Mouse (Mus musculus) retina, postnatal 1 day (tissue): ENCODE measurements around the gene Clec2g.
"Not testable (repeated sequence)": the region's sequence is repeated elsewhere in the genome, so short reads cannot be mapped to it uniquely, and the experiment has no call there.

Experiments used
- DNase-seq: peaks from one replicate; pipeline ENCODE4 v3.0.0-alpha.2; 2012

Clec2g gene

DNA sequence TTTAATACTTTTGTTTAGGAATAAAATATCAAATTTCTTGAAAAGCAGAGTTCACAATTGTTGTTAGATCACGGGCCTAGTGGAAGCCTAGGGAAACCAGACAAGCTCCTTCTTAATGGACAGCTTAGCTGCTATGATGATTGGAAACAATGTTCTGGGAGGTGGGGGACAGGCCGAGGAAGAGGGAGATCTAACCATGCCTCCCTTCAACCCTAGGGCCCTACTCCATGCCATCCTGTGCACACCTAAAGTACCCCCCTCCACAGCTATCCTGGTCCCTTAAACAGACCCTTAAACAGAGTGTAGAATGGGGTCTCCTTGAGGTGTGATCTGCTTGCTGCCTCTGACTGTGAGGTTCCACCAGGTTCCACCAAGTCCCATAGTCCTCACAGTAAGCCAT is 38.0 kb downstream of the Clec2g start:
- DNase-seq = no peak

DNA sequence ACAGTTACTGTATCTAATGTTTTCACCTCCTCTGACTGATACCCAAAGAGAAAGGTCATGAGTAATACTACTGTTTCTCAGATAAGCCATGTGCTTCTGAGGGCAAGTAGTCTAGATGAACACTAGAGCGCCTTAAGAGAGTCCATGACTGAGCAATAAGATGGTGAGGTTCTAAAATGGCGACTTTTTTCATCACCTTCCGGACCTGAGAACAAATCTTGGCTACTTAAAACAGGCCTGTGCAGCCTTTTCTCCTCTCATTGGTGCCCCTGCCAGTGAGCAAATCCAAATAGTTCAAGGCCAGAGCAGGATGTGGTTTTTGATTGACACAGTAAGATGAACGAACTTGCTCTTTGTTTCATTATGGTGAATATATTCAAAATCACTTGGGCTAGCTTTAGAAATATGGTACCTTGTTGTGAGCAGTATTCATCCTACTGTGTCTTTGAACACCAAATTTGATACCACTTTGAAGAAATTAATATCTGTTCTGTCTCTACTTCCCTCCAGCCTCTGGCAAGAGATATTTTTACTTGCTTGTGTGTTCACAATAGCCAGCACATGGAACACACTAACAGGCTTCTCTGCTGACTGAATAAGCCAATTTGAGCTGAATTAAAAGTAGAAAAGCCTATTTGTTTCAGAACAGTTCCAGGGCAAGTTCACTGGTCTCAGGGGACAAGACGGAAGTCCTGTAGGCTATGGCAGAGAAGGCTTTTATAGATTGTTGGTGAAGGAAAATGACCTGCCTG is 38.7 kb downstream of the Clec2g start:
- no peak for DNase-seq

DNA sequence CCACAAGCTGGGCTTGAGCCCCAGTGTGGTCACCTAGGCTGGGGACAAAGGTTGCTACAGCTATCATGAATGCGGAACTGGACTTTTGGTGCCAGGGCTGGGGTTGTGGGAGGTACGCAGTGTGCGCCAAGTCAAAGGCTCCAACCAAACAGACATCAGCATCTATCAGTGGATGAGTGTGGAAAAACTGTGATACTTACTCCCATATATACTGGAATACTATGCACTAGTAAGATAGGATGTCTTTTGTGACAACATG is 39.2 kb downstream of the Clec2g start:
- DNase-seq = no peak

- not testable (repeated sequence) for DNase-seq
These were observed 40.7 kb downstream of the Clec2g start for GRCm38 (mm10) chr6:128974850-128975249.

DNA sequence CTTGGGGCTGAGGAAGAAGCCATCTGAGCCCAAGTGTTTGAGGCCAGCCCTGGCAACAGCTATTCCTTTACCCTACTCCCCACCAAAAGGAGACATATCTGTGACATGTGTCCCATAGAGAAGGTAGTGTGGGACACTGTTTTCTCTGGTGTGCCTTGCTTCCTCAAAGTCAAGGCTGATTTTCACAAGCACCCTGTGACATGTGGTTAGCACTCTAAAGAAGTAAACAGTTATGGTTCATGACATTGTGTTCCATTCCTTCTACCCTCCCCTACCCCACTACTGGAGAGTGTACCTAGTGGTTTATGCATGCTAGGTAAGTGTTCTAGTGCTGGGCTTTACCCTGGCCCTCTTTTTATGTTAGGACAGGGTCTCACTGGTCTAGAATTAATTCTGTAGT is 42.0 kb downstream of the Clec2g start:
- no peak for DNase-seq

DNA sequence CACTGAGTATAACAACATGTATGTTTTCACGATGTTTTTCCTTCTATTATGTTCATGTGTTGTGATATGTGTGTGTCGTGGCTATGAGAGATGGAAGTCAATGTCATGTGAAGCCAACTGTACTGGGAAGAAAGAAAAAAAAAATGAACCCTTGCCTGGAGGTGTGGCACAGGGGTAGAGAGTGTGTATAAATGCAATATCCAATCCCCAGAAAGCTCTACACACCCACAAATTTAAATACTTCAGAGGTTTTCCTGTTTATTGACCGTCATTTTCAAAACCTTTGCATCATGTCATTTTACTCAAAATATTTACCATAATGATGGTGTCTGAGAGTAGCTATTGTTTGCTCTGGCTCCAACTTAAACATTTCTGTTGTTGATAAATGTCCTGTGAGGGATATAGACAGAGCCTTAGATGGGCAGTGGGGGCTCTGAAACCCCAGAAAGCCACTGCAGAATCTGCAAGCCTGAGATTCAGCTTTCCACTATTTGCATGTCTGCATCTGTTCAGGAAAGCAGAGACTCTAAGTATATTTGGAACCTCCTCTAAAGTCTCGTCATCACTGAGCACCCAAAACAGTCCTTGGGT is 47.9 kb downstream of the Clec2g start:
- not testable (repeated sequence) for DNase-seq

DNA sequence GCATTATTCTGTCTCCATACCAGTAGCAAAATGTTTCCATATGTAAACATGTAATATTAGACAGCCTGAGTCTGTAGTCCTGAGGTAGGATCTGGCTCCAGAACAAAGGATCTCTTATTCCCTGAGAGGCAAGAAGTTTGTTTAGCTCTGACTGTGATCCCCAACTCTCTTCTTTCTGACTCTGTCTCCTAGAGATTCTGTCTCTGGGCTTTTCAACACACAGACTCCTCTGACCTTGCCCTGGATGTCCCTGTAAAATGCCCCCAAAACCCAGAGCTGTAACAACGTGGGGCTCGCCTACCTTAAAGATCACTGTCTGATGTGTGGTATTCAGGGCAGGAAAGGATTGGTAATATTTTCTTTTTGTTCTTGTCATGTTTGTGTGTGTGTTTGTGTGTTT is 58.2 kb downstream of the Clec2g start:
- no peak for DNase-seq

- peak; percentile 92 for DNase-seq
These were observed 58.6 kb downstream of the Clec2g start for GRCm38 (mm10) chr6:128992753-128993152.

GRCm38 (mm10) chr6:128993221-128993620 is 59.0 kb downstream of the Clec2g start:
- no peak for DNase-seq

- DNase-seq = no peak
These were observed 60.2 kb downstream of the Clec2g start for GRCm38 (mm10) chr6:128994336-128994735.

DNA sequence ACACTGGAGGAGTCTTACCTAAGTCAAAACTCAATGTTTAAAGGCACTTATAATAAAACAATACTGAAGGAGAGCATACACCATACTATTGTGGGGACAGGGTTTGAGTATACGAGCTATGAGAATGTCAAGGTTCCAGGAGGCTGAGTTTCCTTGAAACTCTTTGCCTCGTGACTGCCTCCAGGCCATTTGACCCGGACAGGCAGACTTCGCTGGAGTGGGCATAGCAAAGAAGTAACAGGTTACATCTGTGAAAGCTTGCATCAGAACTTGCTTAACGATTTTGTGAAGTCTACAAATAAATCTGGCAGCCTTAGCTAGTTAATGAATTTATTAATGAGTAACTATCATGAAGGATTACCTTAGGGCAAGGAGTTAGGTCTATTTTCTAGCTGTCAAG is 60.6 kb downstream of the Clec2g start:
- no peak for DNase-seq

- DNase-seq = no peak
These were observed 61.3 kb downstream of the Clec2g start for GRCm38 (mm10) chr6:128995250-128996053.

DNA sequence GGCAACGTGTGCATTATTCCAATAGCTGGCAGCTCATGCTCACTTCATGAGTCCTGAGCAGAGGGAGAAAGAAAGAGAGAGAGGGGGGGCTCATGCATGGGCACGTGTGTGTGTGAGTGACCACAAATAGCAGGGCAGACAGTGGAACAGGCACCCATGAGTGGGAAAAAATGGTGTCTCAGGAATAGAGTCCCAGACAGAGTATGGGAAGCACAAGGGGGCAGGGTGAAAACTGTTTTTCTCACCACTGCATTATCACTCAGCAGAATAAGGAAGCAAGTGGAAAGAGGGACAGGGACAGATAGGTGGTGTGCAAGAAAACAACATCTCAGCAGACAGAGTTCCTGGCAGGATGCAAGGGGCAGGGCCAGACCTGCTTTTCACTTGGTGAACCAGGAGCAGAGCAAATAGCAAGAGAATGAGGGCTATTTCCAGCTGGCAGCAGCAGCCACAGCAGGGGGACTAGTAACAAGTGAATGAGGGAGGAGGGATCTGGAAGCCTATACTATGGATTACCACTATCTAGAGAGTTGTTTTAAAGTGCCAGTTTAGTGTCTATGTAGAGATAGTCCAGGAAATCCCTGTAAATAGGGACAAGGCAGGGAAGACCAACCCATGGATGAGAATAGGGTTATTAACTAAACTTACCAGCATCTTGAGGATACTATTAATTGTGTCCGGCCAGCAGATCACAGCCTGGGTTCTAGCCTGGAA is 62.0 kb downstream of the Clec2g start:
- DNase-seq = no peak

GRCm38 (mm10) chr6:128996768-128997442 is 62.7 kb downstream of the Clec2g start:
- DNase-seq = no peak

- DNase-seq = no peak
These were observed 67.2 kb downstream of the Clec2g start for GRCm38 (mm10) chr6:129001392-129001791.

- DNase-seq = no peak
These were observed 74.4 kb downstream of the Clec2g start for GRCm38 (mm10) chr6:129008552-129008951.

GRCm38 (mm10) chr6:129009846-129010504 is 75.8 kb downstream of the Clec2g start:
- DNase-seq = not testable (repeated sequence)

- DNase-seq = no peak
These were observed 76.3 kb downstream of the Clec2g start for GRCm38 (mm10) chr6:129010505-129010873.

GRCm38 (mm10) chr6:129012012-129012411 is 77.8 kb downstream of the Clec2g start:
- DNase-seq = not testable (repeated sequence)

DNA sequence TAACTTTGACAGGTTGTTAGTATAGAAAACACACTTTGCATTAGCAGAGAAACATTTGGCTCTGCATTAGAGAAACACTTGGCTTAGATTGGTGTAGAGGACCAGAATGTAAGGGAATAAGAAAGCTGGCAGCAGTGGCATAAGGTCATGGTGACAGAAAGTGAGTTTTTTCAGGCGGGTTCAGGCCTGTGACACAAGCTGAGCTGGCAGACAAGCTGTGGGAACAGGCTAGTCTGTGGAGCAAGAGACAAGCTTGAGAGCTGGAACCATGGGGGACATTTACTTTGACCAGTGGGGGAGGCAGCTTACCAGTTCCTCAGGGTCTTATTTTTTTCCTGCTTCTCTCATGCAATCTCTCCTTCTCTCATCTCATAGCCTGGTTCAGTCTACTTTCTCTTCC is 78.8 kb downstream of the Clec2g start:
- DNase-seq = no peak

- no peak for DNase-seq
These were observed 79.6 kb downstream of the Clec2g start for GRCm38 (mm10) chr6:129013762-129014276.

DNA sequence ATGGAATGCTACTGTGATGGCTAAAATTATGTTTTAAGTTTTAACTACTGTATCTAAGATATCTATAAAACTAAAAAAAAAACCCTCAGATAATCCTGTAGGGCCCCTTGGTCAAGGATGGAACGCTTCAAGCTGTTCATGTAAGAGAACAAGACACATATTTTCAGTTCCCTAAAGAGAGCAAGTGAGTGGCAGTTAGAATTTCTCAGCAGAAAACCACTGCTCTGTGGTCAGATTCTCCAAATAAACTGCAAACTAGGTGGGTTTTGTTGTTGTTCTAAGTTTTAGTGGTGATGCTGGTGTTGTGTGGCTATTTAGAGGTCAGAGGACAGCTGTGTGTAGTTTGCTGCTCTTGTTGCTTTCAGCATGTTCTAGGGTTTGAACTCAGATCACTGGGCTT is 80.2 kb downstream of the Clec2g start:
- no peak for DNase-seq
